Comparison of ENCODE assay signal across 8 mouse cellular contexts in genomic region chr8:71922567-71923401, GRCm38 (mm10). TPM values are rescaled to one million over a fixed set of nuclear protein-coding genes. Genes with fewer than 3 reads are reported as not detected.
A peak's percentile ranks its signal among the peaks of the same experiment; 100 is the strongest.
DNase-seq lines count a peak whose midpoint lies in the region; ATAC-seq and TF ChIP-seq lines count a peak whose summit lies in the region.

No protein-coding gene starts in this region.

- peaks cover 47% of the 10 kb centered on the region for H3K79me2 ChIP-seq in C2C12 (ENCODE audit: control insufficient read depth, insufficient read depth)
- peaks cover 4% of the 10 kb centered on the region; the same call in 1 of the 2 replicates for H3K79me2 ChIP-seq in liver, adult 2 months (ENCODE audit: control insufficient read depth, insufficient read depth, low read length)
- peaks cover 37% of the 10 kb centered on the region for H3K79me2 ChIP-seq in myocyte (ENCODE audit: control insufficient read depth, insufficient read depth)

- no peaks in the 10 kb centered on the region for H3K9me3 ChIP-seq in erythroblast, embryonic 14.5 days (ENCODE audit: control insufficient read depth, low read length)
- H3K9me3 ChIP-seq in heart, embryonic 11.5 days (replicated peaks; ENCODE audit: control insufficient read depth, low read length): no peaks in the 10 kb centered on the region
- no peaks in the 10 kb centered on the region for H3K9me3 ChIP-seq in kidney, embryonic 16.5 days (ENCODE audit: low read length)

- peak overlapping the region; percentile 70 for H3K4me2 ChIP-seq in heart, embryonic 11.5 days
- H3K4me2 ChIP-seq in kidney, embryonic 16.5 days (replicated peaks; ENCODE audit: low read depth, low read length): peak overlapping the region; percentile 72
- H3K4me2 ChIP-seq in myocyte (ENCODE audit: low read depth): peak overlapping the region; percentile 87

- H3ac ChIP-seq in C2C12 (ENCODE audit: control insufficient read depth, insufficient read length, low read depth) (peak overlapping the region; percentile 61), myocyte (ENCODE audit: control insufficient read depth, insufficient read length) (peak overlapping the region; percentile 82)

- TF ChIP-seq POLR2A in brain, embryonic 14.5 days (IDR thresholded peaks at IDR 0.05; ENCODE audit: borderline replicate concordance, extremely low read depth, insufficient read depth, insufficient read length, poor library complexity, severe bottlenecking): 0 out of 2 replicates have a peak, but pooled peaks have one; percentile 4
- peak; percentile 42 for TF ChIP-seq POLR2A in liver, adult 2 months (IDR thresholded peaks at IDR 0.05; ENCODE audit: extremely low read depth, insufficient read depth, low read length)
- TF ChIP-seq POLR2A in myocyte (IDR thresholded peaks at IDR 0.05; ENCODE audit: insufficient read length, low read depth): peak; percentile 92

- peaks cover 46% of the 10 kb centered on the region for H3K4me1 ChIP-seq in erythroblast, embryonic 14.5 days (ENCODE audit: control insufficient read depth)
- H3K4me1 ChIP-seq in heart, embryonic 11.5 days (ENCODE audit: control insufficient read depth, insufficient read depth, low read length): no peaks in the 10 kb centered on the region
- H3K4me1 ChIP-seq in kidney, embryonic 16.5 days (ENCODE audit: insufficient read depth, low read length): 0 out of 2 replicates have a peak, but pooled peaks cover 8% of the 10 kb centered on the region
- H3K4me1 ChIP-seq in liver, adult 2 months (ENCODE audit: control insufficient read depth, insufficient read depth, low read length): peaks cover 4% of the 10 kb centered on the region

- under 1% methylated on average over 51 of the region's 57 CpGs for WGBS in heart, embryonic 11.5 days (ENCODE audit: insufficient replicate concordance)
- WGBS in kidney, embryonic 16.5 days: under 1% methylated on average over 57 of the region's 57 CpGs
- under 1% methylated on average over 57 of the region's 57 CpGs for WGBS in liver, adult 2 months

- H3K4me3 ChIP-seq in C2C12 (ENCODE audit: insufficient read depth, poor library complexity, severe bottlenecking) (peak overlapping the region; percentile 82), myocyte (peak overlapping the region; percentile 89)
- H3K4me3 ChIP-seq in erythroblast, embryonic 14.5 days (replicated peaks): peak overlapping the region; percentile 99
- H3K4me3 ChIP-seq in heart, embryonic 11.5 days (ENCODE audit: low read depth, low read length): peak overlapping the region; percentile 66
- H3K4me3 ChIP-seq in kidney, embryonic 16.5 days (ENCODE audit: low read length): peak overlapping the region; percentile 82
- peak overlapping the region; percentile 96 for H3K4me3 ChIP-seq in liver, adult 2 months (ENCODE audit: insufficient read depth, low read depth, low read length)

- peaks cover 15% of the 10 kb centered on the region for H3K36me3 ChIP-seq in C2C12 (ENCODE audit: control insufficient read depth, insufficient read depth)
- H3K36me3 ChIP-seq in erythroblast, embryonic 14.5 days (ENCODE audit: control insufficient read depth): peaks cover 28% of the 10 kb centered on the region
- H3K36me3 ChIP-seq in heart, embryonic 11.5 days (ENCODE audit: control insufficient read depth, insufficient read depth, low read length): 0 out of 2 replicates have a peak, but pooled peaks cover 2% of the 10 kb centered on the region
- peaks cover 12% of the 10 kb centered on the region; the same call in 1 of the 2 replicates for H3K36me3 ChIP-seq in kidney, embryonic 16.5 days (ENCODE audit: insufficient read depth, low read length)
- no peaks in the 10 kb centered on the region; the same call in 1 of the 2 replicates for H3K36me3 ChIP-seq in liver, adult 2 months (ENCODE audit: control insufficient read depth, insufficient read depth, low read length)
- peaks cover 8% of the 10 kb centered on the region for H3K36me3 ChIP-seq in myocyte (ENCODE audit: control insufficient read depth, insufficient read depth)
- H3K36me3 ChIP-seq in splenic B cell, adult 2 months (ENCODE audit: control insufficient read depth, insufficient read depth, low read length, poor library complexity, severe bottlenecking): no peaks in the 10 kb centered on the region

- peak overlapping the region; percentile 98 for H3K27ac ChIP-seq in heart, embryonic 11.5 days (ENCODE audit: low read depth, low read length)
- H3K27ac ChIP-seq in kidney, embryonic 16.5 days (ENCODE audit: low read length): peak overlapping the region; percentile 99
- peak overlapping the region; percentile 96 for H3K27ac ChIP-seq in liver, adult 2 months (replicated peaks; ENCODE audit: insufficient read depth, low read depth, low read length)

- peaks cover 25% of the 10 kb centered on the region for H3K79me3 ChIP-seq in C2C12 (ENCODE audit: low read depth)

- H3K9ac ChIP-seq in heart, embryonic 11.5 days (ENCODE audit: low read depth, low read length): peak overlapping the region; percentile 86
- peak overlapping the region; percentile 96 for H3K9ac ChIP-seq in kidney, embryonic 16.5 days (replicated peaks; ENCODE audit: low read length)
- H3K9ac ChIP-seq in liver, adult 2 months (ENCODE audit: low read depth, low read length): peak overlapping the region; percentile 88

- peak; percentile 98 for DNase-seq in brain, embryonic 14.5 days (ENCODE audit: low read depth)
- peak; percentile 90 for DNase-seq in liver, adult 2 months (ENCODE audit: extremely low read depth, low read depth, low spot score)
- DNase-seq in splenic B cell, adult 2 months (ENCODE audit: low read depth, low spot score): peak; percentile 93

- H3K27me3 ChIP-seq in C2C12 (ENCODE audit: control insufficient read depth, insufficient read depth, insufficient read length): no peaks in the 10 kb centered on the region
- H3K27me3 ChIP-seq in erythroblast, embryonic 14.5 days (ENCODE audit: control insufficient read depth): no peaks in the 10 kb centered on the region
- no peaks in the 10 kb centered on the region for H3K27me3 ChIP-seq in heart, embryonic 11.5 days (ENCODE audit: control insufficient read depth, insufficient read depth, low read length)
- H3K27me3 ChIP-seq in kidney, embryonic 16.5 days (ENCODE audit: insufficient read depth, low read length): no peaks in the 10 kb centered on the region
- H3K27me3 ChIP-seq in liver, adult 2 months (ENCODE audit: control insufficient read depth, insufficient read depth, low read length): no peaks in the 10 kb centered on the region
- no peaks in the 10 kb centered on the region for H3K27me3 ChIP-seq in myocyte (ENCODE audit: control insufficient read depth, insufficient read depth, insufficient read length)
- H3K27me3 ChIP-seq in splenic B cell, adult 2 months (ENCODE audit: control insufficient read depth, insufficient read depth, low read length, poor library complexity, severe bottlenecking): no peaks in the 10 kb centered on the region

- TF ChIP-seq CTCF in C2C12 (IDR thresholded peaks at IDR 0.05; ENCODE audit: control insufficient read depth, insufficient read depth, insufficient read length): no peak
- no peak for TF ChIP-seq CTCF in brain, embryonic 14.5 days (IDR thresholded peaks at IDR 0.05; ENCODE audit: borderline replicate concordance, extremely low read depth, insufficient read depth, insufficient read length)
- TF ChIP-seq CTCF in liver, adult 2 months (IDR thresholded peaks at IDR 0.05; ENCODE audit: low read depth, low read length): no peak

- peak; percentile 99 for ATAC-seq in heart, embryonic 11.5 days (replicated peaks; ENCODE audit: insufficient number of reproducible peaks, low FRiP score, low TSS enrichment)
- ATAC-seq in kidney, embryonic 16.5 days (ENCODE audit: low FRiP score, low TSS enrichment): peak; percentile 100

TF ChIP-seq in C2C12, 6 proteins besides CTCF, POLR2A, EP300 and RAD21:
- peak; percentile 27 for TF ChIP-seq CEBPB (IDR thresholded peaks at IDR 0.05; ENCODE audit: low read depth)
- TF ChIP-seq USF1 (IDR thresholded peaks at IDR 0.05; ENCODE audit: low read depth): no peak

TF ChIP-seq in myocyte, 11 proteins besides CTCF, POLR2A, EP300 and RAD21 (continues in another document):
- TF ChIP-seq SRF (IDR thresholded peaks at IDR 0.05; ENCODE audit: control insufficient read depth, insufficient read length, low read depth): peak; percentile 36

RNA-seq across cellular contexts. Expression of gene Zfp617, which starts 14.3 kb away (rescaled TPM):
- 3.6 TPM for polyA plus RNA-seq in C2C12 (2012; fragmentation: generic; extraction: Trizol)
- 18.2 and 20.9 TPM in 2 replicates for polyA plus RNA-seq in brain, embryonic 14.5 days (2012; rRNA removed)
- 0.19 TPM in 2 replicates for polyA plus RNA-seq in erythroblast, embryonic 14.5 days (2012)
- 34.4 and 36.4 TPM in 2 replicates for polyA plus RNA-seq in heart, embryonic 11.5 days (2014; fragmentation: Nextera tagmentation; extraction: Ambion mirVana)
- polyA plus RNA-seq in kidney, embryonic 16.5 days (2015; fragmentation: Nextera tagmentation; extraction: Ambion mirVana): 25.7 and 29.1 TPM in 2 replicates
- total RNA-seq in liver, adult 2 months (2014; rRNA removed): 12.7 and 16.9 TPM in 2 replicates
- polyA plus RNA-seq in liver, adult 2 months (2012; rRNA removed): 1.7 and 2.0 TPM in 2 replicates
- 6.2 TPM for polyA plus RNA-seq in myocyte (2012; fragmentation: generic; extraction: Trizol)

RNA-seq across cellular contexts. Expression of gene Zfp882, which starts 14.4 kb away (rescaled TPM):
- 0.48 TPM for polyA plus RNA-seq in C2C12 (2012; fragmentation: generic; extraction: Trizol)
- 9.0 and 13.1 TPM in 2 replicates for polyA plus RNA-seq in brain, embryonic 14.5 days (2012; rRNA removed)
- polyA plus RNA-seq in erythroblast, embryonic 14.5 days (2012): 0.02 TPM in 1 of 2 replicates, not detected in the other
- 2.4 and 3.1 TPM in 2 replicates for polyA plus RNA-seq in heart, embryonic 11.5 days (2014; fragmentation: Nextera tagmentation; extraction: Ambion mirVana)
- 6.4 and 6.6 TPM in 2 replicates for polyA plus RNA-seq in kidney, embryonic 16.5 days (2015; fragmentation: Nextera tagmentation; extraction: Ambion mirVana)
- total RNA-seq in liver, adult 2 months (2014; rRNA removed): 3.4 and 3.9 TPM in 2 replicates
- 0.16 and 0.76 TPM in 2 replicates for polyA plus RNA-seq in liver, adult 2 months (2012; rRNA removed)
- polyA plus RNA-seq in myocyte (2012; fragmentation: generic; extraction: Trizol): 0.55 TPM

RNA-seq across cellular contexts. Expression of gene Zfp961, which starts 28.1 kb away (rescaled TPM):
- 5.1 TPM for polyA plus RNA-seq in C2C12 (2012; fragmentation: generic; extraction: Trizol)
- polyA plus RNA-seq in brain, embryonic 14.5 days (2012; rRNA removed): 22.0 and 22.3 TPM in 2 replicates
- polyA plus RNA-seq in erythroblast, embryonic 14.5 days (2012): 0.03 and 0.12 TPM in 2 replicates
- 15.2 and 15.7 TPM in 2 replicates for polyA plus RNA-seq in heart, embryonic 11.5 days (2014; fragmentation: Nextera tagmentation; extraction: Ambion mirVana)
- polyA plus RNA-seq in kidney, embryonic 16.5 days (2015; fragmentation: Nextera tagmentation; extraction: Ambion mirVana): 26.7 and 30.8 TPM in 2 replicates
- total RNA-seq in liver, adult 2 months (2014; rRNA removed): 5.8 and 7.5 TPM in 2 replicates
- 2.7 and 3.8 TPM in 2 replicates for polyA plus RNA-seq in liver, adult 2 months (2012; rRNA removed)
- polyA plus RNA-seq in myocyte (2012; fragmentation: generic; extraction: Trizol): 2.7 TPM

RNA-seq across cellular contexts. Expression of gene Zfp709, which starts 41.0 kb away (rescaled TPM):
- polyA plus RNA-seq in C2C12 (2012; fragmentation: generic; extraction: Trizol) (0.33 TPM), myocyte (2012; fragmentation: generic; extraction: Trizol) (0.31 TPM)
- polyA plus RNA-seq in brain, embryonic 14.5 days (2012; rRNA removed): 1.9 and 3.7 TPM in 2 replicates
- polyA plus RNA-seq in erythroblast, embryonic 14.5 days (2012): not detected in 2 replicates
- polyA plus RNA-seq in heart, embryonic 11.5 days (2014; fragmentation: Nextera tagmentation; extraction: Ambion mirVana): 5.6 and 5.9 TPM in 2 replicates
- 6.4 and 6.5 TPM in 2 replicates for polyA plus RNA-seq in kidney, embryonic 16.5 days (2015; fragmentation: Nextera tagmentation; extraction: Ambion mirVana)
- total RNA-seq in liver, adult 2 months (2014; rRNA removed): 3.1 and 3.3 TPM in 2 replicates
- 0.18 and 0.46 TPM in 2 replicates for polyA plus RNA-seq in liver, adult 2 months (2012; rRNA removed)

Comparison
In these comparisons a context has a peak if more than half of its experiments do, and no peak if none do; other contexts are left out.
1. Peak in every context shown above with its lines: DNase-seq, ATAC-seq, H3K4me3 ChIP-seq and H3K27ac ChIP-seq.
2. POLR2A ChIP-seq: peak in every context shown above with its lines; median percentile 92 in myocyte; 42 in liver, adult 2 months; 4 in brain, embryonic 14.5 days.